Mouse (Mus musculus) heart, embryonic 14.5 days (tissue): ENCODE measurements around the gene Cpvl. TPM values are rescaled to one million over a fixed set of nuclear protein-coding genes. Genes with fewer than 3 reads are reported as not detected.

Source experiments
- ATAC-seq: fragments of 200-750 bp; cut with Nextera tagmentation; 2 replicates; pipeline ENCODE4 v1.8.0; 2017; ENCODE audit warnings: low read depth, moderate TSS enrichment; ENCODE audit not compliant: insufficient number of reproducible peaks, insufficient read depth, low FRiP score
- H3K27ac ChIP-seq, 2 experiments: fragments of 200-500 bp in 1 of 2; fragments of 300-500 bp in 1 of 2; sonication (generic) in 1 of 2; replicated peaks in 1 of 2; 2 replicates each; pipeline ENCODE4 v1.5.1; 2012 to 2014; ENCODE audit warnings: low read depth in 2 of 2, low read length in 2 of 2, control low read depth in 1 of 2, mild to moderate bottlenecking in 1 of 2, mixed read lengths in 1 of 2; ENCODE audit not compliant: control insufficient read depth in 1 of 2, insufficient read depth in 1 of 2
- H3K27me3 ChIP-seq: fragments of 300-500 bp; sonication (generic); 2 replicates; pipeline ENCODE4 v1.6.1; 2014; ENCODE audit warnings: mild to moderate bottlenecking, low read length, control low read depth; ENCODE audit not compliant: control insufficient read depth, insufficient read depth
- H3K36me3 ChIP-seq: fragments of 300-500 bp; sonication (generic); 2 replicates; pipeline ENCODE4 v1.6.1; 2014; ENCODE audit warnings: mild to moderate bottlenecking, control low read depth, low read length, mixed read lengths; ENCODE audit not compliant: control insufficient read depth, insufficient read depth
- H3K4me1 ChIP-seq, 2 experiments: fragments of 200-500 bp in 1 of 2; fragments of 300-500 bp in 1 of 2; sonication (generic) in 1 of 2; 2 replicates each; pipeline ENCODE4 v1.6.1; 2012 to 2014; ENCODE audit warnings: low read length in 2 of 2, control low read depth in 1 of 2, mixed read lengths in 1 of 2; ENCODE audit not compliant: control insufficient read depth in 2 of 2, insufficient read depth in 2 of 2
- H3K4me2 ChIP-seq: fragments of 300-500 bp; sonication (generic); 2 replicates; pipeline ENCODE4 v1.6.1; 2014; ENCODE audit warnings: mild to moderate bottlenecking, low read length
- H3K4me3 ChIP-seq, 2 experiments: fragments of 200-500 bp in 1 of 2; fragments of 300-500 bp in 1 of 2; sonication (generic) in 1 of 2; 2 replicates each; pipeline ENCODE4 v1.5.1; 2012 to 2014; ENCODE audit warnings: low read length in 2 of 2, mild to moderate bottlenecking in 2 of 2, control low read depth in 1 of 2, low read depth in 1 of 2, moderate library complexity in 1 of 2; ENCODE audit not compliant: control insufficient read depth in 1 of 2, insufficient read depth in 1 of 2
- H3K9ac ChIP-seq: fragments of 300-500 bp; sonication (generic); 2 replicates; pipeline ENCODE4 v1.6.1; 2014; ENCODE audit warnings: mild to moderate bottlenecking, low read length
- H3K9me3 ChIP-seq: fragments of 300-500 bp; sonication (generic); 2 replicates; pipeline ENCODE4 v1.6.1; 2016; ENCODE audit warnings: low read length, control low read depth; ENCODE audit not compliant: control insufficient read depth
- WGBS: fragments of 180-500 bp; shearing (Covaris S2); extraction: QIAGEN DNeasy Blood & Tissue Kit; methylation state at CpG from one replicate; pipeline ENCODE4 v1.1.7; 2014; 5-methylcytosine and 5-hydroxymethylcytosine counted together
- polyA plus RNA-seq: library from polyadenylated mRNA; unstranded; fragments of >200 nt; fragmentation: Nextera tagmentation; extraction: Ambion mirVana; gene quantifications from 2 replicates; pipeline ENCODE4 v1.2.1, GENCODE M21; 2014

The Cpvl gene
- polyA plus RNA-seq, 1 experiment from 2014 or later: not detected

DNA sequence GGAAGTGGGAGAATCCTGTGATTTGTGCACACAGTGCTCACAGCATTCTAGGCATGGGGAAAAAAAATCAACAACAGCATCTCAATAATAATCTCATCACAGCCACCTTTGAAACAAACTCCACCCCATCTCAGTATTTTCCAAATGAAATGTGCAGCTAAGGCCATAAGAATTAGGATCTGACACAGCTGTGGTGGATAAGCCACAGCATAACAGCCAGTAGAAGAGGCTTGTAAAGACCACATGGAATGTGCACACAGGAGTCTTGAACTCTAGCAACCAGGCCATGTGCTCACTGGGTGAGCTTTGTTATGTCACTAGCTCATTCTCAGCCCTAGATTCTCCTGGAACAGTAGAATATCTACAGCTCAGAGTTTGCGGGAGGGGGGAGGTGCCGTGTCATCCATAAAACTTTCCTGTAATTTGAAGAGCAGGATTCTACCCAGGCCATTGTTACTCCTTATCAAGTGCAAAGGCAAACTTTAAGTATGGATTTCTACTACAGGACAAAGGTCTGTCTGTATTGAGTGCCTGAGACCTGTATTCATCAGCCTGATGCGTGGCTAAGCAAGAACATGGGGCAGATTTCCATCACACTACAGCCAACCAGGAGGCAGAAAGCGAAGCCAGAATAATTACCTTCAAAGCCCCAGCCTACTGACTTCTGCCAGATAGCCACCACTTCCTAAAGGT is 73.6 kb downstream of the Cpvl start:
- Histone ChIP-seq H3K4me2 (no peak overlapping the region), H3K4me3 (no peak overlapping the region), H3K4me1 (peaks cover 4 to 7% of the 10 kb centered on the region in 2 experiments), H3K27me3 (no peaks in the 10 kb centered on the region), H3K9ac (no peak overlapping the region), H3K36me3 (no peaks in the 10 kb centered on the region), H3K27ac (no peak overlapping the region), H3K9me3 (no peaks in the 10 kb centered on the region)
- ATAC-seq: no peak
- 75% methylated on average over 4 of the region's 4 CpGs for WGBS

GRCm38 (mm10) chr6:53904186-53904585 is 74.3 kb downstream of the Cpvl start:
- H3K4me2 ChIP-seq: no peak overlapping the region
- H3K4me1 ChIP-seq: peaks cover 4 to 5% of the 10 kb centered on the region in 2 experiments
- H3K4me3 ChIP-seq: no peak overlapping the region
- H3K36me3 ChIP-seq: no peaks in the 10 kb centered on the region
- H3K9ac ChIP-seq: no peak overlapping the region
- H3K27me3 ChIP-seq: no peaks in the 10 kb centered on the region
- H3K9me3 ChIP-seq: no peaks in the 10 kb centered on the region
- no peak overlapping the region for H3K27ac ChIP-seq
- WGBS: 89% methylated on average over 3 of the region's 3 CpGs
- ATAC-seq: no peak

DNA sequence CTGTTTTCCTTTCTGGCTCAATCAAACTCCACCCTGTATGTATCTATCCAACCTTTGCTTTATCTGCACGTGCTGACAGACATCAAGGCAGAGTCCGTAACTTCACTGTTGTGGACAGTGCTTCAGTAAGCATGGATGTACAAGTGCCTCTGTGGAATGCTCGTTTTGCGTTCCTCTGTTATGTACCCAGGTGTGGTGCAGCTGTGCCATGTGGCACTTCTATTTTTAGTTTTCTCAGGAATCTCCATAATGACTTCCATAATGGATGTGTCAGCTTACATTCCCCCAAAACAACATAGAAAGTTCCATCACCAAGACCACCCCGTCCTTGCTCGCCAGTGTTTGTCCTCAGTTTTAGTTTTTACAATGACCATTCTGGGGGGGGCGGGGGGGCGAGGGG is 76.7 kb downstream of the Cpvl start:
- Histone ChIP-seq H3K4me3 (no peak overlapping the region), H3K9me3 (no peaks in the 10 kb centered on the region), H3K36me3 (no peaks in the 10 kb centered on the region), H3K27ac (no peak overlapping the region), H3K4me2 (no peak overlapping the region), H3K27me3 (no peaks in the 10 kb centered on the region), H3K9ac (no peak overlapping the region), H3K4me1 (peaks cover 0 to 2% of the 10 kb centered on the region in 2 experiments; a peak in 1 of 4 replicates)
- ATAC-seq: no peak
- WGBS: 57% methylated on average over 8 of the region's 8 CpGs

DNA sequence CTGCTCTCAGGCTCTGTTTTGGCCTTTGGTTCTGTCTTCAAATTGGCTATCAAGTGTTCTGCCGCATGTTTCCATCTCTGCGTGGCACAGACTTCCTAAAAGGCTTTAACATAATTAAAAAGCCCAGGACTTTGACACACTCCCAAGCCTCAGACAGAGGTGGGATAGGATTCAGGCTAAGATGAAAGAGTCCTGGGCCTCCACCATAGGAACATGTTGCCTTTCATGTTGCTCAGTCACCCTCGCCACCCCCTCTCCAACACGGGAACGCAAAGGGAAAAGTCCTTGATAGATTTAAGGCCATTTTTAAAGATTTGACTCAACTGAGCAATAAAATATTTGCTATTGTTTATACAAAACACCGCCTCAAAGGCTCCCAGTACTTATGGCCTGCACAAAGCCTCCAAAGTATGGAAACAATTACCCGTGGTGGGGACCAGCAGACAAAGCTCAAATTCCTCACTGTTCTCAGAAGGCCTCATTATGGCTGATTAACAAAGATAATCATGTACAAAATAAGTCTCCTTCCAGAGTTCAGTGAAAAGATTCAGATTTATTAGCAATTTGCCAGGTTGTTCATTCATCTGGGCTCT is 80.5 kb downstream of the Cpvl start:
- Histone ChIP-seq H3K4me2 (no peak overlapping the region), H3K9ac (no peak overlapping the region), H3K27ac (no peak overlapping the region), H3K4me3 (no peak overlapping the region), H3K9me3 (no peaks in the 10 kb centered on the region), H3K4me1 (no peaks in the 10 kb centered on the region), H3K36me3 (no peaks in the 10 kb centered on the region), H3K27me3 (no peaks in the 10 kb centered on the region)
- WGBS: 85% methylated on average over 7 of the region's 7 CpGs
- ATAC-seq: no peak

GRCm38 (mm10) chr6:53897126-53897525 is 81.3 kb downstream of the Cpvl start:
- 85% methylated on average over 6 of the region's 6 CpGs for WGBS
- Histone ChIP-seq H3K4me1 (no peaks in the 10 kb centered on the region), H3K4me2 (no peak overlapping the region), H3K9me3 (no peaks in the 10 kb centered on the region), H3K27me3 (no peaks in the 10 kb centered on the region), H3K36me3 (no peaks in the 10 kb centered on the region), H3K27ac (no peak overlapping the region), H3K4me3 (no peak overlapping the region), H3K9ac (no peak overlapping the region)
- ATAC-seq: no peak

- Histone ChIP-seq H3K4me2 (no peak overlapping the region), H3K4me3 (no peak overlapping the region), H3K4me1 (no peaks in the 10 kb centered on the region), H3K36me3 (no peaks in the 10 kb centered on the region), H3K9me3 (no peaks in the 10 kb centered on the region), H3K27ac (no peak overlapping the region), H3K9ac (no peak overlapping the region), H3K27me3 (no peaks in the 10 kb centered on the region)
- no peak for ATAC-seq
- WGBS: 83% methylated on average over 3 of the region's 3 CpGs
Measured at GRCm38 (mm10) chr6:53893731-53894130, 84.7 kb downstream of the Cpvl start.

- WGBS: 62% methylated on average over 3 of the region's 3 CpGs
- ATAC-seq: no peak
Measured at GRCm38 (mm10) chr6:53891109-53891508, 87.4 kb downstream of the Cpvl start.

DNA sequence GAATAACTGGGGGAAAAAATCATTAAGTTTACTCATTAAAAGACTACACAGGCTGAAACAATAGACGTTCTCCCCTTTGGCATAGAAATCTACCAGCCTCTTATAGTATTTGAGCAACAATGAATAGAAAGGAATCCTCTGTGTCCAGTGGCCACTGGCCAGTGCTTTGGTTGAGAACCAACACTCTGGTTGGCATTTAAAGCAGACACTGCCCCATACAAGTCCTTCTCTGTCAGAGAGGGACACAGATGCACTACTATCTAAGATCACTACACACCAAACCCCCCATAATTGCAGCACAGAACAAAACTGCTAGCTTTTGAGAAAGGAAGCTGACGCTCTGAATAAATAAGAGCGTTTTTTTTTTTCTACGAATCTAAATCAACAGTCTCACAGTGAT is 93.5 kb downstream of the Cpvl start:
- Histone ChIP-seq H3K4me1 (no peaks in the 10 kb centered on the region; a peak in 1 of 4 replicates), H3K4me3 (no peak overlapping the region), H3K27ac (no peak overlapping the region), H3K9ac (no peak overlapping the region), H3K36me3 (no peaks in the 10 kb centered on the region), H3K9me3 (no peaks in the 10 kb centered on the region), H3K27me3 (no peaks in the 10 kb centered on the region), H3K4me2 (no peak overlapping the region)
- ATAC-seq: no peak
- 70% methylated on average over 4 of the region's 4 CpGs for WGBS

More at GRCm38 (mm10) chr6:53891109-53891508, 87.4 kb downstream of the Cpvl start:
- no peaks in the 10 kb centered on the region for H3K9me3 ChIP-seq
- H3K4me1 ChIP-seq: no peaks in the 10 kb centered on the region
- H3K4me2 ChIP-seq: no peak overlapping the region
- no peak overlapping the region for H3K27ac ChIP-seq
- no peaks in the 10 kb centered on the region for H3K27me3 ChIP-seq
- no peaks in the 10 kb centered on the region for H3K36me3 ChIP-seq
- H3K9ac ChIP-seq: no peak overlapping the region
- no peak overlapping the region for H3K4me3 ChIP-seq
